Mouse (Mus musculus): ENCODE data around the gene Gmfg.

- TF ChIP-seq CTCF (IDR thresholded peaks at IDR 0.05; ENCODE audit: extremely low read depth, insufficient read depth, low read length) = no peak
- no peak for TF ChIP-seq POLR2A (IDR thresholded peaks at IDR 0.05; ENCODE audit: extremely low read depth, insufficient read depth, low read length)
These were observed 10.0 kb downstream of the Gmfg start for GRCm38 (mm10) chr7:28447101-28447830.

All from cortical plate, adult 2 months (tissue).